Mouse (Mus musculus) MEL (cell line): ENCODE results near the gene Adgrf5.
"Not testable (repeated sequence)": the region's sequence is repeated elsewhere in the genome, so short reads cannot be mapped to it uniquely, and the experiment has no call there.

Source experiments
- CTCF ChIP-seq, 3 experiments: IDR thresholded peaks in 2 of 3; conservative IDR thresholded peaks in 1 of 3; 2 replicates each; pipeline ENCODE4 v1.5.1; 2011 to 2012; ENCODE audit warnings: low read length in 3 of 3, low read depth in 2 of 3, mild to moderate bottlenecking in 2 of 3, improper control_type of control experiment in 1 of 3, inconsistent platforms in 1 of 3, mixed read lengths in 1 of 3, moderate library complexity in 1 of 3; ENCODE audit not compliant: control insufficient read depth in 1 of 3, insufficient read depth in 1 of 3, poor library complexity in 1 of 3, severe bottlenecking in 1 of 3
- ELF1 ChIP-seq: IDR thresholded peaks from 2 replicates; pipeline ENCODE4 v1.6.1; 2014; ENCODE audit warnings: low read depth, mild to moderate bottlenecking, inconsistent platforms, low read length, improper control_type of control experiment, moderate library complexity
- EP300 ChIP-seq, 2 experiments: IDR thresholded peaks; 2 replicates each; pipeline ENCODE4 v1.6.1; 2011; ENCODE audit warnings: improper control_type of control experiment in 2 of 2, low read length in 2 of 2, low read depth in 1 of 2, mild to moderate bottlenecking in 1 of 2
- GABPA ChIP-seq: IDR thresholded peaks from 2 replicates; pipeline ENCODE4 v1.6.1; 2012; ENCODE audit warnings: low read depth, mild to moderate bottlenecking, inconsistent platforms, low read length, improper control_type of control experiment, moderate library complexity
- GATA1 ChIP-seq: IDR thresholded peaks from 2 replicates; pipeline ENCODE4 v1.6.1; 2011; ENCODE audit warnings: low read depth, low read length, improper control_type of control experiment
- MAZ ChIP-seq: IDR thresholded peaks from 2 replicates; pipeline ENCODE4 v1.6.1; 2012; ENCODE audit warnings: low read depth, mild to moderate bottlenecking, inconsistent platforms, low read length, improper control_type of control experiment
- MYB ChIP-seq: IDR thresholded peaks from 2 replicates; pipeline ENCODE4 v1.6.1; 2011; ENCODE audit warnings: mild to moderate bottlenecking, low read depth, low read length, improper control_type of control experiment
- NRF1 ChIP-seq: IDR thresholded peaks from 2 replicates; pipeline ENCODE4 v1.6.1; 2014; ENCODE audit warnings: low read depth, mild to moderate bottlenecking, inconsistent platforms, low read length, improper control_type of control experiment, moderate library complexity; ENCODE audit not compliant: poor library complexity, insufficient read depth, severe bottlenecking
- POLR2A ChIP-seq, 2 experiments: IDR thresholded peaks; 2 replicates each; pipeline ENCODE4 v1.6.1; 2011 to 2012; ENCODE audit warnings: low read length in 2 of 2, mild to moderate bottlenecking in 2 of 2, control low read depth in 1 of 2, improper control_type of control experiment in 1 of 2, low read depth in 1 of 2, moderate library complexity in 1 of 2; ENCODE audit not compliant: control insufficient read depth in 1 of 2, insufficient read depth in 1 of 2, poor library complexity in 1 of 2
- POLR2AphosphoS2 ChIP-seq: IDR thresholded peaks from 2 replicates; pipeline ENCODE4 v1.6.1; 2011; ENCODE audit warnings: low read length, improper control_type of control experiment
- RCOR1 ChIP-seq: IDR thresholded peaks from 2 replicates; pipeline ENCODE4 v1.6.1; 2012; ENCODE audit warnings: low read depth, mild to moderate bottlenecking, inconsistent platforms, low read length, improper control_type of control experiment
- TCF12 ChIP-seq: IDR thresholded peaks from 2 replicates; pipeline ENCODE4 v1.6.1; 2014; ENCODE audit warnings: low read depth, mild to moderate bottlenecking, inconsistent platforms, low read length, improper control_type of control experiment, moderate library complexity
- ZNF384 ChIP-seq: IDR thresholded peaks from 2 replicates; pipeline ENCODE4 v1.6.1; 2012; ENCODE audit warnings: low read depth, mild to moderate bottlenecking, inconsistent platforms, low read length, improper control_type of control experiment

GRCm38 (mm10) chr17:43490371-43490770, 130.1 kb downstream of the Adgrf5 start:
- TF ChIP-seq POLR2AphosphoS2; CTCF (IDR thresholded peaks at IDR 0.05 in 2 of 3, conservative IDR thresholded peaks at IDR 0.05 in 1 of 3; ENCODE audit: control insufficient read depth in 1 of 3, insufficient read depth in 1 of 3, low read depth in 2 of 3, low read length in 3 of 3, poor library complexity in 1 of 3, severe bottlenecking in 1 of 3); GATA1; TCF12; POLR2A (IDR thresholded peaks at IDR 0.05; ENCODE audit: control insufficient read depth in 1 of 2, insufficient read depth in 1 of 2, low read depth in 1 of 2, low read length in 2 of 2, poor library complexity in 1 of 2); EP300 (IDR thresholded peaks at IDR 0.05; ENCODE audit: low read depth in 1 of 2, low read length in 2 of 2); MAZ; RCOR1; GABPA; NRF1; ELF1; ZNF384; MYB: not testable (repeated sequence)
